Mouse (Mus musculus): ENCODE data around the gene Ndufs1.
A peak's percentile ranks its signal among the peaks of the same experiment; 100 is the strongest.
"Not testable (repeated sequence)": the region's sequence is repeated elsewhere in the genome, so short reads cannot be mapped to it uniquely, and the experiment has no call there.

The Ndufs1 gene

DNA sequence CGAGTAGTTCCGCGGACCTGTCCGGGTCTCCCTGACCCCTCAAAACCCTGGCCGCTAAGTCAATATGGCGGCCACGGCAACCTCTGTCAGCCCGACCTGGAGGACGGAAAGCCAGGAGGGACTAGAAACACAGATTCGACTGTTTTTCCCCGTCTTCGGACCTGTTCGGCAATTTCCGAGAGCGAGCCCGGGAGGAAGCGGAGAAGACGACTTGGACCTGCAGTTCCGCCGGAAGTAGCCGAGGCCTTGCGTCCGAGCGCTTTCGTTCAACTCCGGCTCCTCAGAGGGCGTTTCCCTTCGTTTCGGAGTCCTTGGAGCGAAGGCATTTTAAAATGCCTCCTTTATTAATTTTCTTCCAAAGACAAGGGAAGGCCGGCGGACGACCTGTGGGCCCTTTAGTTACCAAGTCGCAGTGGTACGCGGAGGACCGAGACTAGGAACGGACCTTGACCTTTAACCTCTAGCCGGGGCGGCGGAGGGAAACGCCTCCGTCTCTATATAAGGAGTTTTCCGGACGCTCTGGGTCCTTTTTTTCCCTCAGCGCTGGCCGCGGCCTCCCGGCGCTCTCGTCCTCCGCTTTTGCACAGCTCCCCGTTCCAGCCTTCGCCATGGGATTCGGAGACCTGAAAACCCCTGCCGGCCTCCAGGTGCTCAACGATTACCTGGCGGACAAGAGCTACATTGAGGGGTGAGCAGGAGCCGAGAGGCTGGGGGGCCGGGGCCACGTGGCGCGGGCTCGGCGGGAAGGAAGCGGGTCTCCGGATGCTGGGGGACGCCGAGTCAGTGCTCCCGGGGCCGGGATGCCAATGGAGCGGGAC lies at the start of gene Ndufs1, which contains the start of gene Eef1b2:
TSS of gene Ndufs1 (minus strand) at position 230 of the 818 bp plus-strand sequence.
TSS of gene Eef1b2 (plus strand) at position 222 of the 818 bp plus-strand sequence.
- DNase-seq (ENCODE audit: low spot score), result peak; percentile 95

DNA sequence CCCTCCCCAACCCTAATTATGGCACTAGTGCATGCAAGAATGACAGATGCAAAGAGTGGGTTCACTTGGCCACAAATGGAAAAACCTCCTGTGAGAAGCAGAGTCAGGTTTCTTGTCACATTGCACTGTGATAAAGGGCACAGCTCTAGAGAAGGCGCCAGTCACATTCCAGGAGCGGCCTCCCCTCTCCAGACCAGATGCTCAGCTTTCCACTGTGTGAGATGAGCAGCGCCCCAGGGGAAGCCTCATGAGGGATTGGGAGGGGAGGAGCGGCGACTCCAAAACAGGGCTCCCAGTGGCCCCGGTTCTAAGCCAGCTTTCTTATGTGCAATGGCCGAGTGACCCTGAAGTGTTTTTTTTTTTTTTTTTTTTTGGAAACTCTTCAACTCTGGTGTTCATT lies 49.3 kb upstream of the Ndufs1 start:
- no peak for DNase-seq (ENCODE audit: low spot score)

DNA sequence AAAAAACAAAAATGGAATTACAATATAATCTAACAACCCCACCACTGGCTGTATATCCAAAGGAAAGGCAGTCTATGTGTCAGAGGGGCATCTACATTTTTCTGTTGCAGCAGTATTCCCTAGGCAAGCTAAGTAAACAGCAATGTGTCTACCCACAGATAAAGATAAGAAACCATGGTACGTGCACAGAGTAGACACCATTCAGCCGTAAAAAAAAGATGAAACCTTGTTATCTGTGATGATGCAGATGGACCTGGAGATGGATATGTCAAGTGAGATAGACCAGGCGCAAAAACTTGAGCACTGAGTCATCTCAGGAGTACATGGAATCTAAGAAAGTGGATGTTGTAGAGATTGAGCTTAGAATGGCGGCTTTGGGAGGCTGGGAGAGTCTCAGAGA lies 48.4 kb upstream of the Ndufs1 start:
- no peak for DNase-seq (ENCODE audit: low spot score)

DNA sequence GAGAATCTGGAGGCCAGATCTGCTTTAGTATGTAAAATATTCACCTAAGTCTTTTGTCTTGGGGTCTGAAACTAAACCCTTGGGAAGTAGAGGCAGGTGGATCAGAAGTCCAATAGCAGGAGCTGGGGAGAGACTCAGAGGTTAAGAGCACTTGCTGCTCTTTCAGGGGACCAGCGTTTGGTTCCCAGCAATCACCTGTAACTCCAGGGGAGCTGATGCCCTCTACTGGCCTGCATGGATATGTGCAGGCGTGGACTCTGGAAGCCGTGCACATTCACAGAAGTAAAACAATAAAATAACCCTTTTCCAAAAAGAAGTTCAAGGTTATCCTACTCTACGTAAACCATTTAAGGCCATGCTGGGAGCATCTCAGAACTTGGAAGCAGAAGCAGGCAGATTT lies 42.6 kb upstream of the Ndufs1 start:
- DNase-seq (ENCODE audit: low spot score), result no peak

DNA sequence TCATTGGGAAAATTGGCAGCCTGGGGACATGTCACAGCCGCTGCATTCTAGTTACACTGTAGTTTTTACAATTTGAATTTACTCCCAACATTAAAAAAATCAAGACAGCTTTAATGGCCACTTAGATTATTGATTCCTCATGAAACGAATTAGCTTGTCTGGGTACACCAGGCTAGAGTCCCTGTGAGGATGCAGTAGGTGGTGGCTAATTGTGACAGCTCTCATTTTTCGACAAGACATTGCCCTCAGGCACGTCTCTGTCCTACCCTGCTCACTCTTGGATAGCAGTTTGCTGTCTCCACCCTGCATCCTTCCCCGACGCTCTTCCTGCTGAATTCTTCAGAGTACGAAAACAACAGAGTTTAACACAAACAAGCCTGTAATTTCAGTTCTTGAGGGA lies 38.0 kb upstream of the Ndufs1 start:
- DNase-seq (ENCODE audit: low spot score), result no peak

DNA sequence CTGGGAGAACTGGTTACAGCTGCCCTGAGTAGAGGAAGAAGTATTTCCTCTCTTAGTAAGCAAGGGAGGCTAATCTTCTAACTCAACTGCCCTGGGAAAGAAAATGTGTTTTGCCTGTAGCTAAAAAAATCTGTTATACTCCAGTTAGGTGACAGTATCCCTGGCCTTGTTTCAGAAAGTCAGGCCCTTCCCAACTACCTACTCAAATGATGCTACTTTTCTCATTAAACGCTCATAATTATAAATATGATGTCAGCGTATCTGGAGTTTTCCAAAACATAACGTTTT lies 37.6 kb upstream of the Ndufs1 start, which contains the start of gene Gpr1:
TSS of gene Gpr1 (minus strand) at position 273 of the 288 bp plus-strand sequence.
- DNase-seq (ENCODE audit: low spot score), result no peak

DNA sequence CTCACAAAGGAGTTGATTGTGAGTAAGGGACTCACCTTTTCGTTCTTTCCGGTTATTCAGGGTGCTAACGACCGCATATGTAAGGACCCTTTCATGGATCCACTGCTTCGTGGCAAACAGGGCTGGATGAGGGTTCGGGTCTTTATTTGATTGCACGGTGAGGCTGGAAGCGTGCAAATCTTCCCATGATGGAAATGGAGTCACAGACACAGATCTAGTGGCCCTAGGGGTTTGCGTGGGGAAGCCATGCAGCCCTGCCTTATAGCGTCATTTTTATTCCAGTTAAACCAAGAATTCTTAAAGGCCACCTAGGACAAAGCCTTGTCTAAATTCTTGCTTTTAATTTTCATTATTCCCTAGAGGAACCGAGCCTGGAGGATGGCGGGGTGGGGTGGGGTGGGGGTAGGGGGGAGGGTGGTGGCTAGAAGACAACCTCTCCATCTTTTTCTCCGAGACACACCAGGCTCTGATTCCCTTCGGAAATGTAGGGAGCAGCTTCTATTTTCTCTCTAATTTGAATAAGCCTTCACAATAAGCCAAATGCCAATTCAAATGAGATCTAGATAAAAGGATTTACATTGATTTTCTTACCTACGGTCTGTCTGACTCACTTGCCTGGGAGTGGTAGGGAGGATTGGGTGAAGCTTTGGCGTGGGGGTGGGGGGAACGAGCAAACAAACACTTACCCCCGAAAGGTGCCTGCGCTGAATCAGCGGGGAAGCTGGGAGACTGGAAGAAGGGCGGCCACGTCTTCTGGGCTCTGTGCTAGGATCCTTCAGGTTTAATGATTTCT lies 37.0 kb upstream of the Ndufs1 start:
- DNase-seq (ENCODE audit: low spot score), result no peak

DNA sequence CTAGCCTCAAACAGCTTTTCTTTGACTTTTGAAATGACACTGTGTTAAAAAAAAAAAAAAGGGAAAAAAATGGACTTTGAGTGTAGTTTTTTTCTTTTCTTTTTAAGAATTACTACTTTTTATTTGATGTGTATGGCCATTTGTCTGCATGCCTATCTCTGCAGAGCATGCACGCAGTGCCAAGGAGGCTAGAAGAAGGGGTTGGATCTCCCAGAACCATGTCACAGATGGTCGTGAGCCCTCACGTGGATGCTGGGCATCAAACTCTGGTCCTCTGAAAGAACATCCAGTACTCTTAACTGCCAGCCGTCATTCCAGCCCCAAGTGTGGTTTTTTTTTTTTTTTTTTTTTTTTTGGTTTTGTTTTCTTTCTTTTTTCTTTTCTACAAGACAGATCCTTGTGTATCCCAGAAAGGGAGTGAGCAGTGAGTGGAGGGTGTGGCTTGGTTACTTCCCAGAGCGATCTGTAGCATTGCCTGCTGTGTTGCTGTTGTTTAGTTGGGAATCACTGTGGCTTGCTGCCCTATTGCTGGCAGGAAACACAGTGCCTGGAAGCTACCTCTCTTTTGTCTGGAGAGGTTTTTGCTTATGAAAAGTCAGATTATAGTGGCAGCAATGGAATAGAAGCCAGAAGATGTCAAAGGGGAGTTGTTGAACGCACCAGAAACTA lies 33.4 kb upstream of the Ndufs1 start:
- no peak for DNase-seq (ENCODE audit: low spot score)

DNA sequence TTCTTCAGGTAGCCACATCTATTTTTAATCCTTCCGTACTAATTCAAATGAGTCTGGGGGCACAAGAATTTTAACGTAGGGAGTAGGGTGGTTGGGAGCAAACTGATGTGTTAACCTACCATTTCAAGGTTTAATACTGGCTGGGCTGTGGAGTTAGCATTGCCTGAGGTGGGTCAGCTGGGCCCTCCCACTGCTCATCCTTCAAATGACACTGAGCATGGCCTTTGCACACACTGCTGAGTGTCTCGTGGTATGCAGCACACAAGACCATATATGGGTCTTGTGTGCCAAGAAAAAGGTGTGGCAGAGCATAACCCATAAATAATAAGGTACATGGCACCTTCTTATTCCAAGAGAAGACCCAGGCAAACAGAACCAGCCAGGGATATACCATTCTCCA lies 31.0 kb upstream of the Ndufs1 start:
- no peak for DNase-seq (ENCODE audit: low spot score)

DNA sequence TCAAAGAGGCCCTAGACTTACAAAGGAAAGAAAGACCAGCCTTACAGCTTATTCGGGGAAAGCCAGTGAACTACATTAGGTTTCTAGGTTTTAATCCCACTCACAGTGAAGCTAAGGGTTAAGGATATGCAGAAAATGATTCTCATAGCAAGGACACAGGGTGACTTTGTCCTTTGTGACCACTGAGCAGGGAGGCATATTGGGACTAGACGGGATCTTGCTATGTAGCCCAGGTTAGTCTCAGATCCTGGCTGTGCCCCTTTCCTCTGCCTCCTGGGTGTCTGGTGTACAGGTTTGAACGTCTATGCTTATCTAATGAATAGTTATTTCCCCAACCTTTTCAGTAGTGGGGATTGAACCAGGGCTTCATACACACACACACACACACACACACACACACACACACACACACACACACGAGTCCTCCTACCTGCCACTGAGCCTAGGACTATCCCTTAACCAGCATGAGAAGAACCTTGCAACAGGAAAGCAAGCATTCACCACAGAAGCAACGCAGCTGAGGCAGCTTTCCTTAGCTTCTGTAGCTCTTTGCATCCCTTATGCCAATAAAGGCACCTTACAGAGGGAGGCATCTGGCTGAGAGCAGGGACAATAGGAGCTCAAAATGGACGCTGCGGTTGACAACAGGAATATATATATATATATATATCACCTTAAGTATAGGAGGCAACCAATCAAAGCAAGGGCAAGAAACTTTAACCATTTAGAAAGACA lies 28.2 kb upstream of the Ndufs1 start:
- DNase-seq (ENCODE audit: low spot score), result no peak

DNA sequence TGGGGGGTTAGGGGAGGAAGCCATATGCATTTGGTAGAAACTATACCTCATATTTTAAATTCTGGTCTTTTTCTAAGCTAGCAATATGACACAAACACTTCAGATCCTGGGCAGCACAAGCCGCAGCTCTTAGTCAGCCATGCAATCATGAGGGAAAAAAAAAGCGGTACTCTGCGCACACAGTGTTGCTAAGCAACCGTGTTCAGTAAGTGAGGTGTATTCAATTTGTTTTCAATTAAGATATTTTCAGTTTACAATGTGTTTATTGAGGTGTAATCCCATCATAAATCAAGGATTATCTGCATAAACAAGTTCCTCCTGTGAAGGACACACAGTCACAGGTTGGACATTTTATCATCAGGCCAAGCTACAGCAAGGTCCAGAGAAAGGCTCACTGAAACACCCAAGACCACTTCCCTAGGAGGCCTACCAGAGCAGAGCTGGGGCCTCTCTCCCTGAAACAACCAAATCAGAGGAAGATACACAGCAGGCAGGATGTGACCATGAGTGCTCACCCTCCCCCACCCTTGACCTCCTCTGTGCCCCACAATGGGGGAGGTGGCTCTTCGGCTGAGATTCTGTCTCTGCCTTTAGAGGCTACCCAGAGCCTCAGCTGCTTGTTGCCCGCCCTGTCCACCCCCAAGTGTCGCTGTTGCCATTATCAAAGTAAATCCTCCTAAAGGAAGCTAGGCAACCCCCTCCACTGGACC lies 27.5 kb upstream of the Ndufs1 start:
- DNase-seq (ENCODE audit: low spot score), result no peak

DNA sequence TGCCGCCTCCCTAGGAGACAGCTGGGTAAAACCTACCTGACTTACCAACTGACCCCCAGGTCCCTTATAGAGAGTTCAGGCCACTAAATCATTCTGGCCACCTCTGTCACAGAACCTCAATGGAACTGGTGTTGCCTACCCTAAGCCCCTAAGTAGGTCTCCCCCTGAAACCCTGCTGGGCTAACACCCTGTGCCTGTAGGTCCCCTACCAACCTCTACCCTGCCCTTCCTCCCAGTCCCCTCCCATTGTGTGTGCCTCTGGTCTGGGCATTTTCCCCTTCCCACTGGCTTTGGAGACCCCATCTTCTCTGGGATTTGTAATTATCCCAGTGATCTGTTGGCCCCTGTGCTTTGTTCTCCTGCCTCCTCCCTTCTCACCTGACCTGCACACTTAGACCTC lies 26.8 kb upstream of the Ndufs1 start:
- DNase-seq (ENCODE audit: low spot score), result no peak

DNA sequence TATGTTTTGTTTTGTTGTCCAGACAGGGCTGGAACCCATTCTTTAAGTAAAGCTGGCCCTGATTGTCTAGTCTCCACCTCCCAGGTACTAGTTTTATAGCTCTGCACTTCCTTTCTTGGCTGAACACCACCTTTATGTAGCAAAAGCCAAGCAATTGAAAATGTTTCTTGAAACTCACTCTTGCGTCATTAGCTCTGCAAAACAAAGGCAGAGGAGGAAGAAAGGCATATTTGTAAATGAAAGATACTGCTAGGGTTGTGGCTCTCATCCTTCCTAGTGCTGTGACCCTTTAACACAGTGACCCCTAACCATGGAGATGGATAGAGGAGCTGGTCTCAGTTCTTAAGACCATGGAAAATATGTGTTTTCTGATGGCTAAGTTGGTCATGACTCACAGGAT lies 25.0 kb upstream of the Ndufs1 start:
- no peak for DNase-seq (ENCODE audit: low spot score)

DNA sequence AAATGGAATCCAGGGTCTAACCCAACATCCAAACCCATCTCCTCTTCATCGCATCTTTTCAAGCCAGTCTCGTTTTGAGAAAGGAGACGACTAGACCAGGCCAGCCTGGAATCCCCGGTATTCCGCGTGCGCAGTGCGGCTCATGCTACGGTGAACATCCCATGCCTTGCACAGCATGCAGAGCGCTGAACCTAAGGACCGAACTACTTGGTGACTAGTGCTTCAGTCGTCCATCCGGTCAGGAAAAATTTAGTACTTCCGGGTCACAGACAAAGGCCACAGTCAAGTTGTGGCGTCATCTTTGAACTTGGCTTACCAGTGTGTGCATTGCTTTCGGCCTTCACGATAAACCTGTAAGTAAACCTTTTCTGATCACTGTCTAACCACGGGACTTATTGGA lies 23.7 kb upstream of the Ndufs1 start:
- no peak for DNase-seq (ENCODE audit: low spot score)

DNA sequence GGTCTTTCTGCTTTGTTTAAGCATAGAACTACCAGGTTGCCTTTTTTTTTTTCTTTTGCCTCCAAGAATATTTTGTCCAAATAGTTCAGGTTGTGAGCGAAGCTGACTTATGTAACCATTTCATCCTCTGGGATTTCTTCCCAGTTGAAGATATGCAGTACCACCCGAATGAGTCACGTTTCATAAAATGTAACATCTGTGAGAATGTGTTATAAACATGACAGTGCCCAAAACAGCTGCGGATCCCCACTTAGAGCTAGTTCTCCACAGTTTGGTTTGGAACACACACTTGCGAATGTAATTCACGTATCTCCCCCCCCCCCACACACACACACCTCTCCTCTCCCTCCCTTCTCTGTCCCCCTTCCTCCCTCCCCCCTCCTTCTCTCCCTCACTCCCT lies 22.8 kb upstream of the Ndufs1 start:
- DNase-seq (ENCODE audit: low spot score), result no peak

DNA sequence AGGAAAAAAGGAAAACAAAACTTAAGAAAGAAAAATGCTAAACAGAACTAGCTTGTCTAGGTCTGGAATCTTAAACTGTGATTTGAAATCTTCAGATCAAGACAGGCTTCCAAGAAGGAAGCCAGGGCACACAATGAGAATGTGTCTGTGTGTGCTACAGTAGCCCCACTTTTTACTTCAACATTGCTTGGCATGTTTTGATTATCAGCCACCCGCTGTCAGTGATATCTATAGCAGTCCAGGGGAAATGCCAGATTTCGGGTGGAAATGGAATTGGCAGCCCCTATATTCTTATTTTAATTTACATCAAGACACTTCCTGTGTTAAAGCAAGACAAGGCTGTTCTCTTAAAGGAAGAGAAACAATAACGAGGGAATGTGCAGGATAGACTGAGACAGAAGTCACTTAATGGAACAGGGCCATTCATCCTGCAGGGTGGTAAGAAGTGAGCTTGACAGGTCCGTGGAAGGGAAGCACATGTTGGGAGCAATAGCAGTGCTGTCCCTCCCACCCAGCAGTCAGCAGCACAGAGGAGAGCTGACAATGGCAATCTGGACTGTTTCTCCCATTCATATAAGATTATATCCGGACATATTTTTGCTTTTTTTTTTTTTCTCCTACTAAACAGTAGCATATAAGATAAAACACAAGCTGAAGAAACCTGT lies 19.3 kb upstream of the Ndufs1 start:
- DNase-seq (ENCODE audit: low spot score), result no peak

DNA sequence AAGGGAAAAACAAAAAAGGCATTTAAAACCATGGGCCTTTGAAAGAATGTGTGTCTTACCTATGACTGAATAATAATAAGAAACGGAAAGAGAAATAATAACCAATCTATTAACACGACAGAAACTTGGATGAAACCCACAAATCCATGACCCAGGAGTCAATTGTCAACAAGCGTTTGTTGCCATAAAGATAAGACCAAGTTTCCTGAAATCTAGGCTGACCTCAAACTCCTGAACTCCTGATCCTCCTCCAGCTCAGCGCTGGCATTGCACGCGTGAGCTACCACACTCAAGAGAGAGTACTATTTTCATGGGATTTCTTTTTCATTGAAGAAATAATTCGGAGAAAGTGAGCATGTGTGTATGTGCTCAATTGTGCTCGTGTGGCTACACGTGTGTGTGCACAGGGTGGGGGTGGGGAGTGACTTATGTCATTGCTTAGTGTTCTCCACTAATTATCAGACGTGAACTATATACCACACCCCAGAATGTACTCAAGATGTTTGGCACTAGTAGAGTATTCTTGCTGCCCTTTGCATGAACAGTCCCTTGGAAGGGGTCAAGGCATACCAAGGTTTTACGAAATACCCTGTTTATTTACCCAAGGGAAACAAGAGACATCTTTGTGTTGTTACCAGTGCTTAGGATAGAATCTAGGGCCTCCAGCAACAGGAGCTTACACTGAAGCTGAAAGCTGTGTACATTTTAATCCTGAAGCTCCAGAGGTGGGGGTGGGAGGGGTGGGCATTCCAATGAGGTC lies 15.9 kb upstream of the Ndufs1 start:
- no peak for DNase-seq (ENCODE audit: low spot score)

DNA sequence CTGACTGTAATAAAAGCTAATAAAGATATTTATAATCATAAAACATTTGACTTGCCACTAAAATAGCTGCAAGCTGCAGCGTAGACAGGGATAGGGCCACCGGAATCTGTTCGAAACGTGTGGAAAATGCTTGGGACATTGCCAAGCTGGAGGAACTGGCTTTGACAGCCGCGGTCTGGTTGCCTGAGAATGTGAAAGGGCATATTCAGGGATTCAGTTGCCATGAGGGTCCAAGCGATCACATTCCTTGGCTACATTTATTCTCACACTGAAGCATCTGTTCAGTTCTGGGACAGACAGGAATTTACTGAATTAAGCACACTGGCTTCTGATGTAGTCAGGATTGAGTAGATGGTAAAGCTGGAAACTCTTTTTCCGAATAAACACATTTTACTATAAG lies 14.2 kb upstream of the Ndufs1 start:
- no peak for DNase-seq (ENCODE audit: low spot score)

DNA sequence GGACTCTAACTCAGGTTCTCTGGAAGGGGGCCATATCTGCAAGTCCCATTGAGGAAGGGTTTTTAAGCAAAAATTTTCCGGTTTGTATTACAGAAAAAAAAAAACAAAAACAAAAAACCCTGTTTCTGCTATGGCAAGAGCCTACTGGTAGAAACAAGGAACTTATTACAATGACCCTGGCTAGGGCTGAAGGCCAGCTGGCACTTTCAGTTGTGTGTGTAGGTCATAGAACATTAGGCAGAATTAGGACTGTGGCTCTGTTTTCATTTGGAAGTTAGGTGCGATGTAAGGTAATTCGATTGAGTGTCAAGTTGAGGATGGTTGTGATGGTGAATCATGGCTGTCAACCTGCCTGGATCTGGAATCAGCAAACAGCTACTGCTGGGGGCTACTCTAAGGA lies 11.9 kb upstream of the Ndufs1 start:
- DNase-seq (ENCODE audit: low spot score), result no peak

DNA sequence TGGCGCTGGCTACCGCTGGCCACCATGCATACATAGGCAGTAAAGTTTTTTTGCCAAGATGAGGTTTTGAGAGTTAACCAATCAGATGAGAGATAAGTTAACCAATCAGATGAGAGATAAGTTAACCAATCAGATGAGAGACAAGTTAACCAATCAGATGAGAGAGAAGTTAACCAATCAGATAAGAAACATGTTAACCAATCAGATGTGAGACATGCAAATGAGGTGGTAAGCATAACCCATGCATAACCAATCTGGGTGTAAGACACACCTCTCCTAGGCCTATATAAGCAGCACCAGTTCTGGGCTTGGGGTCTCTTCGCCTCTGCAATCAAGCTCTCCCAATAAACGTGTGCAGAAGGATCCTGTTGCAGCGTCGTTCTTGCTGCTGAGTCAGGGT lies 8.8 kb upstream of the Ndufs1 start:
- not testable (repeated sequence) for DNase-seq (ENCODE audit: low spot score)

All from left cerebral cortex, adult 11 months (tissue).